Mouse (Mus musculus) lung, embryonic 14.5 days (tissue): ENCODE results near the gene Maff. TPM values are rescaled to one million over a fixed set of nuclear protein-coding genes. Genes with fewer than 3 reads are reported as not detected.
A peak's percentile ranks its signal among the peaks of the same experiment; 100 is the strongest.

Experiments
- ATAC-seq: fragments of 200-750 bp; cut with Nextera tagmentation; 2 replicates; pipeline ENCODE4 v1.8.0; 2017; ENCODE audit warnings: mild to moderate bottlenecking, moderate TSS enrichment, moderate library complexity; ENCODE audit not compliant: insufficient read depth
- DNase-seq: peaks from one replicate; pipeline ENCODE4 v3.0.0-alpha.2; 2015
- H3K27ac ChIP-seq: fragments of 300-500 bp; sonication (generic); 2 replicates; pipeline ENCODE4 v1.5.1; 2014; ENCODE audit warnings: low read depth, mild to moderate bottlenecking, moderate library complexity
- H3K27me3 ChIP-seq: fragments of 300-500 bp; sonication (generic); 2 replicates; pipeline ENCODE4 v1.6.1; 2014; ENCODE audit warnings: low read length, control low read depth; ENCODE audit not compliant: insufficient read depth
- H3K36me3 ChIP-seq: fragments of 300-500 bp; sonication (generic); 2 replicates; pipeline ENCODE4 v1.6.1; 2014; ENCODE audit warnings: control low read depth; ENCODE audit not compliant: insufficient read depth
- H3K4me1 ChIP-seq: fragments of 300-500 bp; sonication (generic); 2 replicates; pipeline ENCODE4 v1.6.1; 2014; ENCODE audit warnings: antibody characterized with exemption, control low read depth; ENCODE audit not compliant: insufficient read depth
- H3K4me2 ChIP-seq: fragments of 300-500 bp; sonication (generic); 2 replicates; pipeline ENCODE4 v1.6.1; 2014; ENCODE audit warnings: mild to moderate bottlenecking
- H3K4me3 ChIP-seq: fragments of 300-500 bp; sonication (generic); 2 replicates; pipeline ENCODE4 v1.5.1; 2014; ENCODE audit warnings: low read depth, low read length
- H3K9ac ChIP-seq: fragments of 300-500 bp; sonication (generic); 2 replicates; pipeline ENCODE4 v1.6.1; 2014
- H3K9me3 ChIP-seq: fragments of 300-500 bp; sonication (generic); 2 replicates; pipeline ENCODE4 v1.6.1; 2016; ENCODE audit warnings: low read depth, low read length, control low read depth
- CTCF ChIP-seq: IDR thresholded peaks from 2 replicates; pipeline ENCODE4 v1.5.1; 2016; ENCODE audit warnings: antibody characterized with exemption, low read depth
- WGBS: fragments of 180-500 bp; shearing (Covaris S2); extraction: QIAGEN DNeasy Blood & Tissue Kit; methylation state at CpG from one replicate; pipeline ENCODE4 v1.1.7; 2014; 5-methylcytosine and 5-hydroxymethylcytosine counted together
- polyA plus RNA-seq: library from polyadenylated mRNA; unstranded; fragments of >200 nt; fragmentation: Nextera tagmentation; extraction: Ambion mirVana; gene quantifications from 2 replicates; pipeline ENCODE4 v1.2.1, GENCODE M21; 2014

Gene Maff
- polyA plus RNA-seq, 1 experiment from 2014 or later: 3.3 TPM

- Histone ChIP-seq H3K9ac (no peak overlapping the region), H3K36me3 (no peaks in the 10 kb centered on the region), H3K4me3 (no peak overlapping the region), H3K27ac (no peak overlapping the region), H3K27me3 (no peaks in the 10 kb centered on the region), H3K4me1 (0 out of 2 replicates have a peak, but pooled peaks cover under 1% of the 10 kb centered on the region), H3K4me2 (no peak overlapping the region), H3K9me3 (no peaks in the 10 kb centered on the region)
- no peak for TF ChIP-seq CTCF
- 32% methylated on average over 4 of the region's 4 CpGs for WGBS
- peak; percentile 36; the same call in 1 of the 2 replicates for ATAC-seq
- DNase-seq: peak; percentile 86
These were observed 15.9 kb upstream of the Maff start for GRCm38 (mm10) chr15:79330521-79330920.

- Histone ChIP-seq H3K36me3 (no peaks in the 10 kb centered on the region), H3K4me1 (no peaks in the 10 kb centered on the region), H3K27me3 (no peaks in the 10 kb centered on the region), H3K4me3 (no peak overlapping the region), H3K9ac (no peak overlapping the region), H3K4me2 (no peak overlapping the region), H3K27ac (no peak overlapping the region), H3K9me3 (no peaks in the 10 kb centered on the region)
- DNase-seq (peak; percentile 36), ATAC-seq (no peak)
- 25% methylated on average over 4 of the region's 4 CpGs for WGBS
- TF ChIP-seq CTCF: no peak
These were observed 13.0 kb upstream of the Maff start for GRCm38 (mm10) chr15:79333409-79333808.

- Histone ChIP-seq H3K4me3 (no peak overlapping the region), H3K9me3 (no peaks in the 10 kb centered on the region), H3K4me2 (no peak overlapping the region), H3K27ac (peak overlapping the region; percentile 0; the same call in 1 of the 2 replicates), H3K4me1 (no peaks in the 10 kb centered on the region), H3K27me3 (no peaks in the 10 kb centered on the region), H3K36me3 (no peaks in the 10 kb centered on the region), H3K9ac (no peak overlapping the region)
- DNase-seq: no peak
- 57% methylated on average over 7 of the region's 7 CpGs for WGBS
- ATAC-seq: no peak
- no peak for TF ChIP-seq CTCF
These were observed 11.3 kb upstream of the Maff start for GRCm38 (mm10) chr15:79335061-79335655.

- Histone ChIP-seq H3K4me3 (no peak overlapping the region), H3K27me3 (no peaks in the 10 kb centered on the region), H3K4me2 (no peak overlapping the region), H3K9ac (no peak overlapping the region), H3K9me3 (no peaks in the 10 kb centered on the region), H3K36me3 (no peaks in the 10 kb centered on the region), H3K4me1 (no peaks in the 10 kb centered on the region), H3K27ac (no peak overlapping the region)
- 64% methylated on average over 5 of the region's 5 CpGs for WGBS
- DNase-seq: no peak
- ATAC-seq: no peak
- no peak for TF ChIP-seq CTCF
These were observed 7.4 kb upstream of the Maff start for GRCm38 (mm10) chr15:79338978-79339377.

GRCm38 (mm10) chr15:79342641-79343337, 3.6 kb upstream of the Maff start:
- ATAC-seq (no peak), DNase-seq (peak; percentile 40)
- Histone ChIP-seq H3K36me3 (no peaks in the 10 kb centered on the region), H3K27me3 (no peaks in the 10 kb centered on the region), H3K4me2 (no peak overlapping the region), H3K9ac (no peak overlapping the region), H3K27ac (no peak overlapping the region), H3K4me1 (peaks cover 3% of the 10 kb centered on the region), H3K9me3 (no peaks in the 10 kb centered on the region), H3K4me3 (no peak overlapping the region)
- no peak for TF ChIP-seq CTCF
- WGBS: 68% methylated on average over 6 of the region's 6 CpGs

- no peak overlapping the region for H3K4me2 ChIP-seq
- no peak for TF ChIP-seq CTCF
- H3K4me3 ChIP-seq: no peak overlapping the region
- H3K9ac ChIP-seq: no peak overlapping the region
- WGBS: 66% methylated on average over 4 of the region's 4 CpGs
- no peaks in the 10 kb centered on the region for H3K9me3 ChIP-seq
- H3K4me1 ChIP-seq: peaks cover 6% of the 10 kb centered on the region
- no peak for DNase-seq
- no peaks in the 10 kb centered on the region for H3K36me3 ChIP-seq
- no peaks in the 10 kb centered on the region for H3K27me3 ChIP-seq
- no peak overlapping the region for H3K27ac ChIP-seq
- no peak for ATAC-seq
These were observed 1.8 kb upstream of the Maff start for GRCm38 (mm10) chr15:79344627-79345026.

GRCm38 (mm10) chr15:79347165-79347844, 884 bp downstream of the Maff start:
- Histone ChIP-seq H3K9me3 (no peaks in the 10 kb centered on the region), H3K27me3 (no peaks in the 10 kb centered on the region), H3K4me1 (peaks cover 18% of the 10 kb centered on the region), H3K4me2 (peak overlapping the region; percentile 92), H3K9ac (peak overlapping the region; percentile 84), H3K27ac (peak overlapping the region; percentile 98), H3K36me3 (no peaks in the 10 kb centered on the region), H3K4me3 (peak overlapping the region; percentile 76)
- DNase-seq: peak; percentile 99
- peak; percentile 84 for ATAC-seq
- no peak for TF ChIP-seq CTCF
- under 1% methylated on average over 61 of the region's 61 CpGs for WGBS
